Mouse (Mus musculus): Measurements from ENCODE around the gene Atf1. TPM values are rescaled to one million over a fixed set of nuclear protein-coding genes. Genes with fewer than 3 reads are reported as not detected.
A peak's percentile ranks its signal among the peaks of the same experiment; 100 is the strongest.
"Not testable (repeated sequence)": the region's sequence is repeated elsewhere in the genome, so short reads cannot be mapped to it uniquely, and the experiment has no call there.

Atf1 gene
- polyA plus RNA-seq, 1 experiment: 45.7 TPM

GRCm38 (mm10) chr15:100248665-100249433 is 21.2 kb downstream of the Atf1 start:
- WGBS: 83% methylated on average over 6 of the region's 6 CpGs
- TF ChIP-seq CTCF (IDR thresholded peaks at IDR 0.05; ENCODE audit: insufficient read depth, low read length) (no peak), POLR2A (IDR thresholded peaks at IDR 0.05; ENCODE audit: borderline replicate concordance, extremely low read depth, low read depth, low read length) (no peak)
- no peak for DNase-seq
- Histone ChIP-seq H3K4me3 (replicated peaks; ENCODE audit: extremely low read depth, low read depth, low read length) (no peak overlapping the region), H3K4me1 (ENCODE audit: control insufficient read depth, insufficient read depth, low read length) (no peaks in the 10 kb centered on the region)

GRCm38 (mm10) chr15:100251153-100251780 is 23.6 kb downstream of the Atf1 start:
- H3K4me1 ChIP-seq (ENCODE audit: control insufficient read depth, insufficient read depth, low read length): no peaks in the 10 kb centered on the region
- TF ChIP-seq CTCF (IDR thresholded peaks at IDR 0.05; ENCODE audit: insufficient read depth, low read length): no peak
- 76% methylated on average over 6 of the region's 6 CpGs for WGBS
- no peak overlapping the region for H3K4me3 ChIP-seq (replicated peaks; ENCODE audit: extremely low read depth, low read depth, low read length)
- DNase-seq: no peak

GRCm38 (mm10) chr15:100256386-100256785 is 28.8 kb downstream of the Atf1 start:
- 74% methylated on average over 6 of the region's 6 CpGs for WGBS
- TF ChIP-seq CTCF (IDR thresholded peaks at IDR 0.05; ENCODE audit: insufficient read depth, low read length) (no peak), POLR2A (IDR thresholded peaks at IDR 0.05; ENCODE audit: borderline replicate concordance, extremely low read depth, low read depth, low read length) (no peak)

GRCm38 (mm10) chr15:100257305-100257704 is 29.7 kb downstream of the Atf1 start:
- 81% methylated on average over 5 of the region's 5 CpGs for WGBS
- TF ChIP-seq CTCF (IDR thresholded peaks at IDR 0.05; ENCODE audit: insufficient read depth, low read length) (no peak), POLR2A (IDR thresholded peaks at IDR 0.05; ENCODE audit: borderline replicate concordance, extremely low read depth, low read depth, low read length) (no peak)
- Histone ChIP-seq H3K4me1 (ENCODE audit: control insufficient read depth, insufficient read depth, low read length) (no peaks in the 10 kb centered on the region), H3K4me3 (replicated peaks; ENCODE audit: extremely low read depth, low read depth, low read length) (no peak overlapping the region)
- no peak for DNase-seq

More at GRCm38 (mm10) chr15:100256386-100256785, 28.8 kb downstream of the Atf1 start:
- H3K4me3 ChIP-seq (replicated peaks; ENCODE audit: extremely low read depth, low read depth, low read length): no peak overlapping the region
- DNase-seq: no peak
- H3K4me1 ChIP-seq (ENCODE audit: control insufficient read depth, insufficient read depth, low read length): no peaks in the 10 kb centered on the region

- 73% methylated on average over 7 of the region's 7 CpGs for WGBS
- TF ChIP-seq CTCF (IDR thresholded peaks at IDR 0.05; ENCODE audit: insufficient read depth, low read length): no peak
- Histone ChIP-seq H3K4me1 (ENCODE audit: control insufficient read depth, insufficient read depth, low read length) (no peaks in the 10 kb centered on the region), H3K4me3 (replicated peaks; ENCODE audit: extremely low read depth, low read depth, low read length) (no peak overlapping the region)
- DNase-seq: peak; percentile 40
Observed at GRCm38 (mm10) chr15:100258646-100259425, 31.2 kb downstream of the Atf1 start.

- not testable (repeated sequence) for H3K4me3 ChIP-seq (replicated peaks; ENCODE audit: extremely low read depth, low read depth, low read length); DNase-seq; H3K4me1 ChIP-seq (ENCODE audit: control insufficient read depth, insufficient read depth, low read length)
- WGBS: 83% methylated on average over 6 of the region's 7 CpGs
Observed at GRCm38 (mm10) chr15:100260351-100260750, 32.7 kb downstream of the Atf1 start.

- DNase-seq: peak; percentile 17
- H3K4me1 ChIP-seq (ENCODE audit: control insufficient read depth, insufficient read depth, low read length): no peaks in the 10 kb centered on the region
- no peak overlapping the region for H3K4me3 ChIP-seq (replicated peaks; ENCODE audit: extremely low read depth, low read depth, low read length)
- 0 out of 2 replicates have a peak, but pooled peaks have one; percentile 6 for TF ChIP-seq CTCF (IDR thresholded peaks at IDR 0.05; ENCODE audit: insufficient read depth, low read length)
- TF ChIP-seq POLR2A (IDR thresholded peaks at IDR 0.05; ENCODE audit: borderline replicate concordance, extremely low read depth, low read depth, low read length): no peak
- 30% methylated on average over 4 of the region's 4 CpGs for WGBS
Observed at GRCm38 (mm10) chr15:100263246-100263905, 35.8 kb downstream of the Atf1 start.

GRCm38 (mm10) chr15:100265586-100266325 is 38.1 kb downstream of the Atf1 start:
- no peak for DNase-seq
- Histone ChIP-seq H3K4me1 (ENCODE audit: control insufficient read depth, insufficient read depth, low read length) (no peaks in the 10 kb centered on the region), H3K4me3 (replicated peaks; ENCODE audit: extremely low read depth, low read depth, low read length) (no peak overlapping the region)
- WGBS: 69% methylated on average over 4 of the region's 5 CpGs
- TF ChIP-seq CTCF (IDR thresholded peaks at IDR 0.05; ENCODE audit: insufficient read depth, low read length) (no peak), POLR2A (IDR thresholded peaks at IDR 0.05; ENCODE audit: borderline replicate concordance, extremely low read depth, low read depth, low read length) (no peak)

GRCm38 (mm10) chr15:100268916-100269315 is 41.3 kb downstream of the Atf1 start:
- no peak for DNase-seq
- no peak overlapping the region for H3K4me3 ChIP-seq (replicated peaks; ENCODE audit: extremely low read depth, low read depth, low read length)
- no peak for TF ChIP-seq CTCF (IDR thresholded peaks at IDR 0.05; ENCODE audit: insufficient read depth, low read length)
- no peak for TF ChIP-seq POLR2A (IDR thresholded peaks at IDR 0.05; ENCODE audit: borderline replicate concordance, extremely low read depth, low read depth, low read length)
- H3K4me1 ChIP-seq (ENCODE audit: control insufficient read depth, insufficient read depth, low read length): no peaks in the 10 kb centered on the region
- WGBS: 76% methylated on average over 2 of the region's 2 CpGs

Measured in lung, adult 2 months (tissue).